Mouse (Mus musculus) heart, postnatal 0 days (tissue): ENCODE data around the gene Hmcn2. TPM values are rescaled to one million over a fixed set of nuclear protein-coding genes. Genes with fewer than 3 reads are reported as not detected.

Experiments
- ATAC-seq: fragments of 200-750 bp; cut with Nextera tagmentation; 2 replicates; pipeline ENCODE4 v1.8.0; 2017; ENCODE audit warnings: low read depth, moderate number of reproducible peaks, moderate library complexity; ENCODE audit not compliant: insufficient read depth
- DNase-seq: peaks from one replicate; pipeline ENCODE4 v3.0.0-alpha.2; 2016; ENCODE audit warnings: low spot score
- H3K27ac ChIP-seq: fragments of 300-500 bp; sonication (generic); 2 replicates; pipeline ENCODE4 v1.5.1; 2014; ENCODE audit warnings: low read depth, mild to moderate bottlenecking
- H3K27me3 ChIP-seq: fragments of 300-500 bp; sonication (generic); 2 replicates; pipeline ENCODE4 v1.6.1; 2014; ENCODE audit warnings: low read length, mixed read lengths; ENCODE audit not compliant: control insufficient read depth, insufficient read depth
- H3K36me3 ChIP-seq: fragments of 300-500 bp; sonication (generic); replicated peaks from 2 replicates; pipeline ENCODE4 v1.6.1; 2014; ENCODE audit warnings: low read length, mixed read lengths; ENCODE audit not compliant: control insufficient read depth, insufficient read depth
- H3K4me1 ChIP-seq: fragments of 300-500 bp; sonication (generic); 2 replicates; pipeline ENCODE4 v1.6.1; 2014; ENCODE audit warnings: antibody characterized with exemption; ENCODE audit not compliant: control insufficient read depth, insufficient read depth
- H3K4me2 ChIP-seq: fragments of 300-500 bp; sonication (generic); 2 replicates; pipeline ENCODE4 v1.6.1; 2014; ENCODE audit warnings: low read depth, mild to moderate bottlenecking, low read length, moderate library complexity
- H3K4me3 ChIP-seq: fragments of 300-500 bp; sonication (generic); 2 replicates; pipeline ENCODE4 v1.5.1; 2014; ENCODE audit warnings: low read depth, low read length
- H3K9ac ChIP-seq: fragments of 300-500 bp; sonication (generic); replicated peaks from 2 replicates; pipeline ENCODE4 v1.6.1; 2014; ENCODE audit warnings: low read depth, low read length, mixed read lengths
- H3K9me3 ChIP-seq: fragments of 300-500 bp; sonication (generic); replicated peaks from 2 replicates; pipeline ENCODE4 v1.6.1; 2016; ENCODE audit warnings: low read length; ENCODE audit not compliant: control insufficient read depth
- CTCF ChIP-seq: IDR thresholded peaks from 2 replicates; pipeline ENCODE4 v1.5.1; 2016; ENCODE audit warnings: antibody characterized with exemption, control low read depth, low read depth
- EP300 ChIP-seq: IDR thresholded peaks from 2 replicates; pipeline ENCODE4 v1.6.1; 2016; ENCODE audit warnings: antibody characterized with exemption, low read depth
- WGBS: fragments of 180-500 bp; shearing (Covaris S2); extraction: QIAGEN DNeasy Blood & Tissue Kit; methylation state at CpG from one replicate; pipeline ENCODE4 v1.1.7; 2014; 5-methylcytosine and 5-hydroxymethylcytosine counted together
- polyA plus RNA-seq: library from polyadenylated mRNA; unstranded; fragments of >200 nt; fragmentation: Nextera tagmentation; extraction: Ambion mirVana; gene quantifications from 2 replicates; pipeline ENCODE4 v1.2.1, GENCODE M21; 2015
- total RNA-seq: library from RNA; depleted of rRNA; stranded (reverse); fragments of >200 nt; gene quantifications from 2 replicates; pipeline ENCODE4 v1.2.3, GENCODE M21; 2014; ENCODE audit warnings: low replicate concordance

The Hmcn2 gene
- total and polyA plus RNA-seq, 2 experiments from 2014 or later, result 0.67 to 3.1 TPM

- no peaks in the 10 kb centered on the region for H3K36me3 ChIP-seq
- TF ChIP-seq CTCF, result no peak
- no peak for TF ChIP-seq EP300
- H3K9me3 ChIP-seq, result no peaks in the 10 kb centered on the region
- no peak overlapping the region for H3K9ac ChIP-seq
- H3K27me3 ChIP-seq, result peaks cover 4% of the 10 kb centered on the region; the same call in 1 of the 2 replicates
- H3K4me1 ChIP-seq, result no peaks in the 10 kb centered on the region
- ATAC-seq (no peak), DNase-seq (no peak)
- 63% methylated on average over 12 of the region's 12 CpGs for WGBS
- H3K27ac ChIP-seq, result no peak overlapping the region
- no peak overlapping the region for H3K4me2 ChIP-seq
- no peak overlapping the region for H3K4me3 ChIP-seq
Measured at GRCm38 (mm10) chr2:31489166-31489565, 175.0 kb downstream of the Hmcn2 start.

- H3K36me3 ChIP-seq, result no peaks in the 10 kb centered on the region
Measured at GRCm38 (mm10) chr2:31490556-31490955, 176.3 kb downstream of the Hmcn2 start.

GRCm38 (mm10) chr2:31492308-31492707 lies 178.1 kb downstream of the Hmcn2 start:
- Histone ChIP-seq H3K4me2 (no peak overlapping the region), H3K36me3 (no peaks in the 10 kb centered on the region), H3K4me1 (no peaks in the 10 kb centered on the region), H3K27me3 (no peaks in the 10 kb centered on the region), H3K27ac (no peak overlapping the region), H3K9ac (no peak overlapping the region), H3K4me3 (no peak overlapping the region), H3K9me3 (no peaks in the 10 kb centered on the region)
- 97% methylated on average over 8 of the region's 8 CpGs for WGBS
- ATAC-seq, result no peak
- no peak for TF ChIP-seq EP300
- TF ChIP-seq CTCF, result no peak
- no peak for DNase-seq

More at GRCm38 (mm10) chr2:31490556-31490955, 176.3 kb downstream of the Hmcn2 start:
- no peaks in the 10 kb centered on the region for H3K9me3 ChIP-seq
- no peak overlapping the region for H3K27ac ChIP-seq
- no peak overlapping the region for H3K4me3 ChIP-seq
- 59% methylated on average over 2 of the region's 2 CpGs for WGBS
- no peak overlapping the region for H3K9ac ChIP-seq
- ATAC-seq (no peak), DNase-seq (no peak)
- no peaks in the 10 kb centered on the region for H3K4me1 ChIP-seq
- TF ChIP-seq CTCF, result no peak
- TF ChIP-seq EP300, result no peak
- no peak overlapping the region for H3K4me2 ChIP-seq
- H3K27me3 ChIP-seq, result 0 out of 2 replicates have a peak, but pooled peaks cover 4% of the 10 kb centered on the region

- Histone ChIP-seq H3K4me2 (no peak overlapping the region), H3K4me1 (no peaks in the 10 kb centered on the region), H3K9me3 (no peaks in the 10 kb centered on the region), H3K36me3 (no peaks in the 10 kb centered on the region), H3K27me3 (0 out of 2 replicates have a peak, but pooled peaks cover 4% of the 10 kb centered on the region), H3K4me3 (no peak overlapping the region), H3K27ac (no peak overlapping the region), H3K9ac (no peak overlapping the region)
- no peak for ATAC-seq
- WGBS, result 71% methylated on average over 11 of the region's 11 CpGs
- TF ChIP-seq EP300 (no peak), CTCF (no peak)
- DNase-seq, result no peak
Measured at GRCm38 (mm10) chr2:31493243-31493642, 179.0 kb downstream of the Hmcn2 start.

GRCm38 (mm10) chr2:31494315-31494714 lies 180.1 kb downstream of the Hmcn2 start:
- Histone ChIP-seq H3K4me3 (no peak overlapping the region), H3K4me2 (no peak overlapping the region), H3K36me3 (no peaks in the 10 kb centered on the region), H3K27ac (no peak overlapping the region), H3K27me3 (peaks cover 9% of the 10 kb centered on the region; the same call in 1 of the 2 replicates), H3K4me1 (no peaks in the 10 kb centered on the region), H3K9ac (no peak overlapping the region), H3K9me3 (no peaks in the 10 kb centered on the region)
- WGBS, result 79% methylated on average over 5 of the region's 5 CpGs
- TF ChIP-seq EP300, result no peak
- TF ChIP-seq CTCF, result no peak
- ATAC-seq (no peak), DNase-seq (no peak)

- TF ChIP-seq CTCF, result no peak
- TF ChIP-seq EP300, result no peak
Measured at GRCm38 (mm10) chr2:31495046-31495476, 180.8 kb downstream of the Hmcn2 start.

More at GRCm38 (mm10) chr2:31495046-31495476, 180.8 kb downstream of the Hmcn2 start:
- H3K9ac ChIP-seq, result no peak overlapping the region
- H3K4me1 ChIP-seq, result no peaks in the 10 kb centered on the region
- no peak overlapping the region for H3K4me2 ChIP-seq
- H3K36me3 ChIP-seq, result no peaks in the 10 kb centered on the region
- no peak overlapping the region for H3K4me3 ChIP-seq
- peaks cover 9% of the 10 kb centered on the region; the same call in 1 of the 2 replicates for H3K27me3 ChIP-seq
- no peak for ATAC-seq
- WGBS, result 77% methylated on average over 12 of the region's 13 CpGs
- H3K27ac ChIP-seq, result no peak overlapping the region
- no peak for DNase-seq
- H3K9me3 ChIP-seq, result no peaks in the 10 kb centered on the region
